Mouse (Mus musculus) liver, postnatal 0 days (tissue): Measurements from ENCODE around the gene Adar.

Source experiments
- CTCF ChIP-seq: sonication (generic); IDR thresholded peaks from 2 replicates; pipeline ENCODE4 v1.5.1; 2016; ENCODE audit warnings: antibody characterized with exemption, low read depth
- EP300 ChIP-seq: IDR thresholded peaks from 2 replicates; pipeline ENCODE4 v1.6.1; 2016; ENCODE audit warnings: antibody characterized with exemption, low read depth, mild to moderate bottlenecking

- TF ChIP-seq CTCF (peak; percentile 97), EP300 (no peak)
These were observed 25.9 kb upstream of the Adar start for GRCm38 (mm10) chr3:89688694-89689581.
